Mouse (Mus musculus) gastrocnemius, postnatal 36 days (tissue): ENCODE results near the gene Micu1. TPM values are rescaled to one million over a fixed set of nuclear protein-coding genes. Genes with fewer than 3 reads are reported as not detected.

ENCODE experiments used
- DNase-seq, 2 experiments: peaks; one replicate each; pipeline ENCODE4 v3.0.0; 2022
- intact Hi-C: fragments of 180-260 bp; cut with DNase I; formaldehyde crosslinking; loops from one replicate; pipeline ENCODE4 v1.15.1; 2025
- total RNA-seq, 2 experiments: library from RNA; stranded (reverse); gene quantifications; 2 replicates each; pipeline ENCODE4 v1.2.3; 2021

Micu1 gene
- total RNA-seq, 2 experiments from 2014 or later, result 47.8 to 53.1 TPM

GRCm38 (mm10) chr10:59772049-59772397 is 69.7 kb downstream of the Micu1 start:
- no peak for DNase-seq
- intact Hi-C loops, result no loop called here

- no peak for DNase-seq
- intact Hi-C loops, result no loop called here
These were observed 71.3 kb downstream of the Micu1 start for GRCm38 (mm10) chr10:59773441-59774140.

- no peak for DNase-seq
- intact Hi-C loops, result no loop called here
These were observed 71.9 kb downstream of the Micu1 start for GRCm38 (mm10) chr10:59774141-59774534.

GRCm38 (mm10) chr10:59777246-59777645 is 75.0 kb downstream of the Micu1 start:
- DNase-seq, result no peak
- intact Hi-C loops, result no loop called here

DNA sequence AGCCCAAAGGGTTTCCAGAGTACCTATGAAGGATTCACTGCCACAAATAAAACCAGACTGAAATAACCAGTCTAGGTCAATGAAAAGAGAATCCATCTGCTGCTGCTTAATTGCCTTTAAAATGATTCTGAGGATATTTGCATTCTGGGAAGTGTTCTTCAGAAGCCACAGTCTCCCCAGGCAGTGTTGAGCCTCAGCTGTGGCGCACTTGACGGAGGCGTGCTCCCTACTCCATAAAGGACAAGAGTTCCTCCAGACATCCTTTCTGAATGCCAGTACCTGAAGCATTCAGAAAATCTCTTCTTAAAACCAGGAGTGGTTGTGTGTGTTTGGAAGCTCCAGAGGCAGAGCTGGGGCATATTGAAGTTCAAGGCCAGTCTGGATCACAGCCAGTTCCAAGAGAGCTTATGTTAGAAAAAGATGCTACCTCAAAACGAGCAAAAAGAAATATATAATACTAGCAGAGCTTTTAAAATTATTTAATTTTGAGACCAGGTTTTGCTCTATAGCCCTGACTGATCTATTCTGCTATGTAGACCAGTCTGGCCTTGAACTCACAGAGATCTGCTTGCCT is 75.9 kb downstream of the Micu1 start:
- intact Hi-C loops, result no loop called here

DNA sequence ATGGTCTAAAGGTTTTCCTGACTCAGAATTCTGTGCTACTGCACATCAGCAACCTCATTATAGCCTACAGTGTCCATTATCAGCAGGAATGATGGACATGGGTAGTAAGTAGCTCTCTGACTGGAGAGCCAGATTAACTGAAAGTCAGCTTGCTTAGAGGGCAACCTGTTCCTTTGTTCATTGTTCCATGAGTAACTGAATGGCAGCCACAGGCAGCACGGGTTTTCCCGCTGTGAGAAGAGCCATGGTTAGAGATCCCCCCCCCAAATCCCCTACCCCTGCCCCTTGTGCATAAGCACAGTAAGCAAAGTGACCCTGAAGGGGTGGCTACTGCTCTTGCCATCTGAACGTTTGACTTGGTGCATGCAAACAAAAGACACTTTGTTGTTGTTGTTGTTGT is 78.4 kb downstream of the Micu1 start:
- intact Hi-C loops, result no loop called here
- DNase-seq, result no peak

More for the DNA sequence above, 75.9 kb downstream of the Micu1 start:
- DNase-seq, result no peak

- intact Hi-C loops, result no loop called here
- DNase-seq, result no peak
These were observed 79.1 kb downstream of the Micu1 start for GRCm38 (mm10) chr10:59781205-59781931.

DNA sequence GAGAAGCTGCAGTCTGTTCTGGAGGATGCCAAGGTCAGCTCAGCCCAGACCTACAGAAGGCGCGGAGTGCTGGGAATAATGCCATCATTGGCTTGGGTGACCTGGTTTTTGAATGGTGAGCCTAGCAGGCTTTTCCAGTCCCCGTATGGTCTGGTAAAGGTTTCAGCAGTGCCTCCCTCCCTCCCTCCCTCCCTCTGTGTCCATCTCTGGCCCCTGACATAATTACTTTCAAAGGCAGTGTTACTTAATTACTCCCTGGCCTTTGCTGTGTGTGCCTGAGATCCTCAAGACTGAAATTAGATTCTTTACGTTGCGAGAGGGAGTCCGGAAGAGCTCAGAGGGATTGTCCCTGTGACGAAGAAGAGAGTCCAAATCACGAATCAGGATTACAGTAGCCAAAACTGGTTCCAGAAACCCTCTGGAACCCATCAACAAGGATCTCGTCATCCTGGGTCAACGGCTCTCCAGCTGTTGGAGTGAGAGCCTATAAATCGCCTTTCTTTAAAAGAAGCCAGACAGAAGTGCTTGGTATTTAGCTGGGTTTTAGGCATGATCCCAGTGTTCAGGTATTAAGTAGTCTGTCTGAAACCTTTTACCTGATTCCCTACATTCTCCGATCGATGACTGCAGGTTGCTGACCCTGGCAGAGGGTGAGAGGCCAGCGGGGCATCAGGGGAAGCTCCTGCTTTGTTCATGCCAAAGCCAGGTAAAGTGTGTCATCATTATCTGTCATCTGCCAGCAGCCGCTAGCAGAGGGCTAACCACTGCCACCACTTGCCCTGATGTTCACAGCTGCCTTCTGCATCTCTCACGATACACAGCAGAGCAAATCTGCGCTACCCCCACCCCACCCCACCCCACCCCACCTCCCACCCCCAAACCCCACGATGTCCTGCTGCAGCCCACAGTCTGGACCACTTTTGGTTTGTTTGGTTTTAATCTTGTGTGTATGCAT is 82.7 kb downstream of the Micu1 start:
- intact Hi-C loops, result no loop called here
- no peak for DNase-seq

DNA sequence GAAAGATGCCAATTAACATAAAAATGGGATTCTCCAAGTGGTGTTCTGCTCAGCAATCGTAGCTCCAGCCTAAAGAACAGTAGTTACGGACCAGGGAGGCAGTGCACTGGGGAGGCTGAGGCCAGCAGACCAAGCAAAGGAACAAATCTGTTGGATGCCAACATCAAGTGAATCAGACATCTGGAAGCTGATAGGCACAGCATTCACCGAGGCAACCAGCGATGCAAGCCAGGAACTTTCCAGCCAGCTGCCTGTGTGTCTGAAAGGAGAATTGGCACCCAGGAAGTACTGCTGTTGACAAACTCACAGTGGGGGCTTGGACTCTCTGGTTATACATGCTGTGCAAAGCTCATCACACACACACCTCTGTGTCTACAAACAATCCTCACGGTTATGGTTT is 84.0 kb downstream of the Micu1 start:
- DNase-seq, result no peak
- intact Hi-C loops, result no loop called here

- DNase-seq, result no peak
- intact Hi-C loops, result no loop called here
These were observed 85.0 kb downstream of the Micu1 start for GRCm38 (mm10) chr10:59787140-59787800.

DNA sequence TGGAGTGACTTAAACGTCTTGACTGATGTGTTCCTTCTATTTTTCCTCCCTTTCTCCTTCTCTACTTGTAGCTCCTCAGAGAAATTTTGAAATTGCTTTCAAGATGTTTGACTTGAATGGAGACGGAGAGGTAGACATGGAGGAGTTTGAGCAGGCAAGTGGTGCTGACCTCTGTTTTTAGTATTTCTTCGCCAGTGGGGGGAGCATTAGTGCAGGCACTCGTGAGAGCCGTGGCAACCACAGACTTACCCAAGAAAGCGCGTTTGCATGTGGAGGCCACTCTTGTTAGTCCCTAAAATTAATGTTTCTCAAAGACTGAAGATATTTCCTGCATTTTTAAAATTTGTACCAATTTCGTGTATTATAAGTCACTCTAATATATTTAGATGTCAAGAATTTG is 85.6 kb downstream of the Micu1 start:
- no peak for DNase-seq
- intact Hi-C loops, result no loop called here

GRCm38 (mm10) chr10:59790291-59790929 is 88.1 kb downstream of the Micu1 start:
- no peak for DNase-seq
- intact Hi-C loops, result no loop called here

GRCm38 (mm10) chr10:59791896-59792295 is 89.6 kb downstream of the Micu1 start:
- DNase-seq, result no peak

GRCm38 (mm10) chr10:59792575-59793176 is 90.4 kb downstream of the Micu1 start:
- no peak for DNase-seq
- intact Hi-C loops, result no loop called here

More at GRCm38 (mm10) chr10:59791896-59792295, 89.6 kb downstream of the Micu1 start:
- intact Hi-C loops, result no loop called here

DNA sequence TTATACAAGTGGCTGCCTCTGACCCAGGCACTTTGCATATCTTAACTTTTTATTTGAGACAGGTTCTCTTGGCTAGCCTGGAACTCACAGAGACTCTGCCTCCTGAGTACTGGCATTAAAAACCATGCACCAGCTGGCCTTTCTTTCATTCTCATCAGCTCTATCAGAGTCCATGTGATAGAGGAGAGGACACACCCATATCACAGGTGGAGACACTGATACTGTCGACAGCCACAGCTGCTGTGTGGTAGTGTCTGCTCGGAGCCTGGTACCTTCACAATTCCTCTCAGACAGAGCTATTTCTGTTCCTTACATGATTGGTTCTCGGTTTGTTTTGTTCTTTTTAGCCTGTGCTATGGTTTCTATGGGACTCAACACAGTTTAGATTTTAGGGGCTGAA is 91.2 kb downstream of the Micu1 start:
- intact Hi-C loops, result no loop called here

DNA sequence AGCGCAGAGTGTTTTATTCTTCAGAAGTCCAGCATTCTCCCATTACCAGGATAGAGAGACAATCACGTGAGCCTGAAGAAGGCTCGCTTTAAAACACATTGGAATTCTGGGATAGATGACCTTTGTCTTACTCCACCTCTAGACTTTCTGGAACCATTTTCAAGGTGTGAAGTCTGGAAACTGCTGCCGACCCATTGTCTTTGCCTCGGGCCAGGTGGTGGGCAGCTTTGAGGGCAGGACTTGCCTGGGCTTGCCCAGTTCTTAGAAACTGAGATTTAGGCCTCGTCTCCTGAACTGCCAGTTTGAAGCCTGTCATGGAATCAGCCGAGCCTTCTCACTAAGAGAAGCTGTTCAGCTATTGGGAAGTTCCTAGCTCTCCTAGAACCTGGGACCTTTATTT is 92.8 kb downstream of the Micu1 start:
- intact Hi-C loops, result no loop called here

More for the DNA sequence above, 91.2 kb downstream of the Micu1 start:
- DNase-seq, result no peak

DNA sequence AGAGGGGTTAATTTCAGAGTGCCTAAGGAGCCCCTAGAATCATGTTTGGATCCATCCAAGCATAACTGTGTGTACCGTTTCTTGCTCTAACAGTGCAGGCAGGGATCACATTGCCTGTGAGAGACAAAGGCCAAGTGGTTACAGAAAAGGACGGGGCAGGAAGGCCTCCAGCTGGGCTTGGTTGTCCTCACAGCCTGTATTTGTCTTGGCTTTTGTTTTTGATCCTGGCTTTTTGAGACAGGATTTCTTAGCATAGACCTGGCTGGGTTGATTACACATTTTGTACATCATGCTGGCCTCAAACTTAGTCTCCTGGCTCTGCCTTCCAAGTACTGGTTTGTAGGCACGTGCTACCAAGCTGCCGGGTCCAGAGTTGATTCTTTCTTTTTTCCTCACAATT is 93.6 kb downstream of the Micu1 start:
- intact Hi-C loops, result no loop called here

More for the DNA sequence above, 92.8 kb downstream of the Micu1 start:
- DNase-seq, result no peak

GRCm38 (mm10) chr10:59798371-59798770 is 96.1 kb downstream of the Micu1 start:
- no peak for DNase-seq
- intact Hi-C loops, result no loop called here

More for the DNA sequence above, 93.6 kb downstream of the Micu1 start:
- DNase-seq, result no peak
